Mouse (Mus musculus): ENCODE data around the gene 1700018B08Rik. TPM values are rescaled to one million over a fixed set of nuclear protein-coding genes. Genes with fewer than 3 reads are reported as not detected.
A peak's percentile ranks its signal among the peaks of the same experiment; 100 is the strongest.

The 1700018B08Rik gene
- not detected in 2 replicates for total RNA-seq (2021)
- long read RNA-seq, experiment 1 = 0 reads
- long read RNA-seq, experiment 2 = 0 reads

DNA sequence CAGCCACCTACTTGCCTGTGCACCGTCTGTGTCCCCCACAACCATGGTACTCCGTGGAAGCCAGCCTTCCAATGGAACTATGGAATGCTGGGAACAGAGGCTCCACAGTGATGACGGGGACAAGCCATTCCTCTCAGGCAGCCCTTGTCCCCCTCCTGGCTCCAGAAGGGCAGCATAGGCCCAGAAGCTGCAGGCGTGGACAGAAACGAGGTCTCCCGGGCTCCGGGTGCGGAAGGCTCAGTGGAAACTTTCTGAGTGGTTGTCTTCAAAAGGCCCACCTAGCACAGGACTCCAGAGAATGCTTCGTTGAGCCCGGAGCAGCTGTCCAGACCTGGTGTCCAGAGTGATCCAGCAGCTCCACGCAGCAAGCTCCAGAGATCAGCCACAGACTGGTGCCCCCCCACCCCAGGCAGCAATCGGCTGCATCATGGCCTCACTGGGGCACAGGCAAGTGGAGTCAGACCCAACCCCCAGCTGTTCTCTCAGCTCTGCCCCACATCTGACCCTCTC is at the start of gene 1700018B08Rik:
TSS of gene 1700018B08Rik (minus strand) at position 45 of the 510 bp plus-strand sequence.
- DNase-seq = no peak

DNA sequence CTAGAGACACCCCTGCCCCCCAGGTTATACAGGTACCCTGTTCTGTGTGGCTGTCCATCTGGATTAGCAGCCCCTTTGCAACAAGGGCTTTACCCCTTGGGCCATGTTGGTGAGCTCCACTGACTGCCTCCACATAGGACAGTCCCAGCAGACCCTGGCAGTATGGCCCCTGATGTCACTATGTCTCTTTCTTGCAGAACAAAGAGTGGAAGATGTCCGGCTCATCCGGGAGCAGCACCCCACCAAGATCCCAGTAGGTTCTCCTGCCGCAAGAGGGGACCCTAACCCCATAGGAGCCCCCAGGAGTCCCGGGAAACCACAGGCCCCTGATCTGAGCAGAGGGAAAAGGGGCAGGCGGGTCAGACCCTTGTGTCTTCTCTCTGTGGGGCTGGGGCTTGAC is 49.2 kb upstream of the 1700018B08Rik start:
- DNase-seq = no peak

DNA sequence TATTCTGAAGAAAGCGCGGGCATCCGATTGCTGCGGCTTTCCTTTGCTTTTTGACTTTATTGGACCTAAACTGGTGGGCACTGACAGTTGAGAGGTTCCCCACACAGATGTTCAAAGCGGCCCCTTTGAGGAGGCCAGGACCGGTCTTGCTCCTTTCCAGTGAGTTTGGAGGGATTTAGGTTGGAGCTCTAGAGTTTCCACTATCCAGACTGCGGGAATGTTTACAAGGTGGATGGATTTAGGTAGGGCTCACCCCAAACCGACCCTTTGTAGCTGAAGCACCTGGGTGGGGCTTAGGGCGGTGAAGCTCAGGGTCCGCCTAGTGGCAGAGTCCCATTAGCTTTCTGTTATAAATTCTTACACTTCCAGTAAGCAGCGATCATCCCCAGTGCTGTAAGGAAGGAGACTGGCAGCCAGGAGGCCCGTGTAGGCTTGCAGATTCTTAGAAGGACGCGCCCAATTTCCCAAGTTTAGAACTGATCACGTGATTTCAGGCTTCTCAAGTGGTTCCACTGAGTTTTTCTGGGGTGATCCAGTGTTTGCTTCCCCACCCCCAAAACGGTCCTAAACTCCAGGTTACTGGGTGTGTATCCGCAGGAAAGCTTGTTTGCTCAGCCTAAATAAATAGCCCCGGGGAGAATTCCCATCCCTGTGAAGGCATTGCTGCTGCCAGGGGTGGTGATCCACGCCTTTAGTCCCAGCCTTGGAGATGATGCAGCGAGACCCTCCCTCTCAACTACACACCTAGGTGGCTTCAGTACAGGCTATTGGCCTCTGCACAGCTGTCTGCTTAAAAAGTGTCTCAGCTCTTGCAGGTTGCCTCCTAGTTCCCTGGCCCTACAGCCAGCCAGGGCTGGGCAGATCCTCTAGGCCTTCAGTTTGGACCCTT is 47.3 kb upstream of the 1700018B08Rik start:
- DNase-seq = no peak

DNA sequence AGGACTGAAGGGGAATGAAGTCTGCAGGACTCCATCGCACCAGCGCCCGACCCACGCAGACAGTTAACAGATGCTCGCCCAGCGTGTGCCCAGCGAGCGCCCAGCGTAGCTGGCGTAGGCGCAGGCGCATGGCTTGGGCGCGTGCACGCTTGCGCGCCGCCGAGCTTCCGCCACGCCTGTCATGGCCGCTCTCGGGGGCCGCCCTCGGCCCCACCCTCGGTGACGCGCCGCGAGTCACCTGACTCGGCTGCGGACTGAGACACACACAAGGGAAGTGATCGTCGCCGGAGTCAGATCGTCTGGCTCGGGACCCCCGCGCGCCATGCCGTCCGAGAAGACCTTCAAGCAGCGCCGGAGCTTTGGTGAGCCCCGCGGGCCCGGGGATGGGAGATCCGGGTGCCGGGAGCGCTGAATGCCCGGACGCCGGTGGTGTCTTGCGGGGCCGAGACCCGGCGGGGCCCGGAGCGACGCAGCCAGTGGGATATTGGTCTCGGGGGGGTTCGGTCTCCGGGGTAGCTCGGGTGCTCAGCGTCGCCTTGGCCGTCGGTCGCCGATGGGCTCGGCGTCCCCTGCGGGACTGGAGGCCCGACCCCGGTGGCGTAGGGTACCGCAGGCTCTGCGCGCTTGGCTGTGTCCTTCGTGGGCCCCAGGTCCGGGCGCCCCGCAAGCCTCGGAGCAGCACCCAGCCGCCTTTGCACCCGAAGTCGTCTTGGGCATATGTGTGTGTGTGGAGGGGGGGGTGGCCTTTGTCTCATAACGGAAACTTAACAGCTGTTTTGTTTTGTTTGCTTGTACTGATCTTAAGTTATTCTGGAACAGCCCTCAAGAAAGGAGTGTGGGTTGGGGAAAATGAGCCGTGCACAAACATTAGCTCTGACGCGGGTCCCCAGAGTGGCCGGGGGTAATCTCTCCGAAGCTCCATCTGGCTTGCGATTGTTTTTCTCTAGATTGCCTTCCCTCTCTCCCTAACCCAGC is 46.4 kb upstream of the 1700018B08Rik start, which contains the start of gene Map1lc3b:
TSS of gene Map1lc3b (plus strand) at position 159 of the 975 bp plus-strand sequence.
- DNase-seq = peak; percentile 97

DNA sequence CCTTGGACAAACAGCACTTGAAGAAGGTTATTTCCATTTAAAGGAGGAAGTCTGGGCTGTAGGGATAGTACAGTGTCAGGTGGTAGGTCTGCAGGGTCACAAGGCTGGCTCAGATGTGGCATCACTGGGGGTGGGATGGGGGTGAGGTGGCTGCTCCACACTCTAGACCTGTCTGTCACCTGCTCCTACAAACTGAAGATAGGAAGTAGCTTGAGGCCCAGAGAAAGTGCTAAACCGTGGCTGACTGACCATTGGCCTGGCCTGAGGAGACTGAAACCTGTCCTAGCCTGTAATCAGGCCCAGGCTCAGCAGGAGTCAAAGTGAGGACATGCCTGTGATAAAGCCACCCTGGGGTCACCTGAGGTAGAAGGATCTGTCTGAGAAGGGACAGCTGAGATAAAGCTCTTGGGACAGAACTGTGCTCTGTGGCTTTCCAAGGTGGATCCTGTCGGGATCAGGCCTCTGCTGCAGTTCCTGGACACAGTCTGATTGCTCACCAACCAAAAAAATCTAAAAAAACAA is 45.1 kb upstream of the 1700018B08Rik start:
- no peak for DNase-seq

DNA sequence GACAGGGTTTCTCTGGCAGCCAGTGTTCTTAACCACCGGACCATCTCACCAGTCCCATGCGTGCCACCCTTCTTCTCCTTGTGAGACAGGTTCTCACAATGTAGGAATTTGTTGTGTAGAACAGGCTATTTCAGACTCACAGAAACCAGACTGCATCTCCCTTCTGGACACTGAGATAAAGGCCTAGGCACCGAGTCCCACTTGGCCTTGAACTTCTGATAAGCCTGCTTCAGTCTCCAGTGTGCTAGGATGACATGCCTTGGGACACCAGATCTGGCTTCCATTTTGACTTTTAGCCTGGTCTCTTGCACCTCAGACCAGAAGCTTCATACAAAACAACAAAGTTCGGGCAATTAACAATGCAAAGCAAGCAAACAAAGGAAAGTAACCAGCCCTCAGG is 44.6 kb upstream of the 1700018B08Rik start:
- DNase-seq = no peak

DNA sequence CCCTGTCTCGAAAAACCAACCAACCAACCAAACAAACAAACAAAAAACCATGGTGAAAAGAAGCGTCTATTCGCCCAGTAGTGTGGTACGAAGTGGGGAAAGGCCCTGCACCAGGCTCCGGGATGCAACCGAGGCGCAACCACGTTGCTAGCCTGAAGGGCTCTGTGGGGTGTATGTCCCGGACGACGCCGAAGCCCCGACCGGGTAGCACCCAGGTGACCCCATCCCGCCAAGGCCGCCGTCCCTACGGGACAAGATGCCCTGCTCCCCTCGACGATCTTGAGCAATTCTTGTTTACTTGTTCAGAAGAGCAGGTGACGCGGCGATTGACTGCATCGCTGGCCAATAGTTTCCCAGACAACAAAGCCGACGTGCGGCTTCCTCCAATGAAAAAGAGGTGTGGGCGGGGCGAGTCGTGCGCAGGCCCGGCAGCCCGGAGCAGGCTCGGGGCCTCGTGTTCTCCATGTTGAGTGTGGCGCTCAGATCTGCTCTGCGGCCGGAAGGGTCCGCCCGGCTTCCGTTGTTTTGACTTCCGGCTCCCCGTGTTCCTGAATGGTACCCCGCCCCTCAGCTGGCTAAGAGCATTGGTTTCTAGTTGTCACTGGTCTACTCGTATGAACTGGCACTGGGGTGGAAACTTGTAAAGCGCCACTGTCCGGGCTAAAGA is 41.2 kb upstream of the 1700018B08Rik start:
- DNase-seq = peak; percentile 100

DNA sequence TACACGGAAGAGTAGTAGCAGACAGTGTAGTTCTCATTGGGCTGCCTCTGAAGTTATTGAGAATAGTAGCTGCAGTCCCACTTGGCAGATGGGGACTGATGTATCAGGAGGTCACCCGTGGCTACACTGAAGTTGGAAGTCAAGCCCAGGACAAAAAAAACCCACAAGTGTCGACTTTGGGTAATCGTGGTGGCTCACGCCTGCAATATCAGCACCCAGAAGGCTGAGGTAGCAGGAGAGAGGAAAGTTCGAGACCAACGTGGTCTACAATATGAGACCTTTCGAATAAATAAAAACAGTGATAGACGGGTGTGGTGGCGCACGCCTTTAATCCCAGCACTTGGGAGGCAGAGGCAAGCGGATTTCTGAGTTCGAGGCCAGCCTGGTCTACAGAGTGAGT is 40.6 kb upstream of the 1700018B08Rik start:
- DNase-seq = no peak

DNA sequence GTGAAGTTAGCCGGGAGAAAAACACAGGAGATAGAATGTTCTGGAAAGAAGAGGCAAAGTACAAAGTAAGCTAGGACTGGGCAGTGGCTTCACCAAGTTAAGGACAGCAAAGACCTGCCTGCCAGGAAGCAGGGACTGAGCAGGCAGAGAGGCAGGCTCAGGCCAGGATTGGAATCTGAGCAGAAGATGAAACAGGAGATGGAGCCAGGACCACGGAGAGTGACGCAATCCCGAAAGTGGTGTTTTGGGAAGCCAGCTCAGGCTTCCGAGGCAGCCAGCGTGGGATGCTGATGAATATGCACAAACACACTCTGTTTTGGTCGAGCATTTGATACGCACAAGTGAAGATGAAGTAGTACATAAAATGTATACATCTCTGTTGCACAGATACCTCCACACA is 39.5 kb upstream of the 1700018B08Rik start:
- DNase-seq = no peak

DNA sequence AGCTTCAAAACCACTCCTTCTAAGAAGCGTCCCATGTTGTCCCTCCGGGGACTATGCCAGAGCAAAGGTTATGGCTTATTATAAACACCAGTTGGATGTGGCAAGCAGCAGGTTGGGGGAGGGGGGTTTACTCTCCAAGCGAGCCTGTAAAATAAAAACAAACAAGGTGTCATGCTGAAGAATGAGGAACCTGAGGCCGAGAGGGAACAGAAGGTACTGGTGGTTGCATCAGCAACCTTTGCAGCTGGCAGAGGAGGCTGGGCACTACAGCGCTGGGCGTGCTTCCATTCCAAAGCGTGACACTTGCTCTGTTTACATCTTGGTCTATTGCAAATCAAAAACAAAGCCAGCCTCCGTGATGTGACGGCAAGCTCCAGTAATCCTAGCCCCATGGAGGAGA is 36.3 kb upstream of the 1700018B08Rik start:
- DNase-seq = no peak

DNA sequence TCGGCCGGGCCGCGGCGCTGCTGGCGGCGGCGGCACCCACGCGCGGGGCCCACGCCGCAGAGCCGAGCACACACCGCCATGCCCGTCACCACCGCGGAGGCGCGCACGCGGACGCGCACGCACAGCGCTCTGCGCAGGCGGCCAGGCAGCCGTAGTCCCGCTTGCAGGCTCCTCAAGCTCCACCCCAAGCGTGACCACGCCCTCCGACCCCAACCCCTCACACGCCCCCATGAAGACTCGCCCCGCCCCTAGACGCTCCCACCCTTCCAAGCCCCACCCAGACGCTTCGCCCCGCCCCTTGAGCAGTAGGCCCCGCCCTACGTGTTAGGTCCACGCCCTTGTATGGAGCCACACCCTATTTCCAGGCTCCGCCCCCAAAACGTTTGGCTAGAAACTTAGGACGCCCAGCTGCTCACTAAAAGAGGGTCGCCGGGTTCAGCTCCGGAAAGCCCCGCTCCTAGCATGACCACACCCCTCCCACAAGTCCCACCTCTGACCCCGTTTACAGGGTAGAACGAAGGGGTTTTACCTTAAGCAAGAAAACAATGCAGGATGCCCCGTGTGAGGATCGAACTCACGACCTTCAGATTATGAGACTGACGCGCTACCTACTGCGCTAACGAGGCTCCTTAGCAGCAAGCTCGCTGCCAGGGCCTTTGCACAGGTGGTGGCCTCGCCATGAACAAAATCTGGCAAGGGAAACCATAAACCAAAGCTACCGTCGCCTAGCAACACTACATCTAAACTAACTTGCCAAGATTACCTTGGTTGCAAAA is 34.7 kb upstream of the 1700018B08Rik start, which contains the start of gene Fbxo31:
TSS of gene Fbxo31 (minus strand) at position 131 of the 776 bp plus-strand sequence.
- DNase-seq = peak; percentile 98

DNA sequence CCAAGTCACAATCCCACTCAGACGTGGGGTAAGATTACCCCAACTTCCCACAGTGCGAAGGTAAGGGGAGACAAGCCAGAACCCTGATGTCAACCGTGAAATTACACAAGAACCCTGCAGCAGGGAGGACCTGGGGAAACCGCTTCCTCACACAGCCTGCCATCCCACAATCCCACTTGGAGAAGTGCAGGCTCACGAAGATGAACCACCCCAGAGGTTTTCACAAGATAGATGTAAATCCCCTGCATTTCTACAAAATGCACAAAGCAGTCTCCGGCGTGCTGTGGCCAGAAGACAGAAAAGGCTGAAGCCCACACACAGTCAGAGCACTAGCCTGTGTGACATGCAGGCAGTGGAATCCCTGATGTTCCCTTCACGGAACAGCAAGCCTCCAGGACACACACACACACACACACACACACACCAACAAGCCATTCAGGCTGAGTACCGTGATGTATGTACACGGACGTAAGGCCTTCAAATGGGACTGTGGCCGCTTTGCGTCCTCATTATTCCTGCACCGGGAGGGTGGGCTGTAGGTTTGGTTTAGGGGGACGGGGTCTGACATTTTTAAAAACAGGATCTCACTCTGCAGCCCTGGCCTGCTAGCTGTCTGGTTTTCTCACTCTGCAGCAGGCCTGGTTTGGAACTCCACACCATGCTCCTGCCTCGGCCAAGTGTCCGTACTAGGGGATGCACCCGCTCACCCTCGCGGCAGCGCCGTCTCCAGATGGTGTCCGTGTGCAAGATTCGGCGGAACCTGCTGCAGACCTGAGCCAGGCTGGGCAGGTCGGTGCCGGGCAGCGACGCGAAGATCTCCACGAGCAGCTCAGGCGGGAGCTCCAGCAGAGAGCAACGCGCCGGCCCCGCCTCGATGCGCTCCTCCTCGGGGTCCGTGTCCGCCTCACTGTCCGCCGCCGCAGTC is 33.9 kb upstream of the 1700018B08Rik start:
- DNase-seq = no peak

DNA sequence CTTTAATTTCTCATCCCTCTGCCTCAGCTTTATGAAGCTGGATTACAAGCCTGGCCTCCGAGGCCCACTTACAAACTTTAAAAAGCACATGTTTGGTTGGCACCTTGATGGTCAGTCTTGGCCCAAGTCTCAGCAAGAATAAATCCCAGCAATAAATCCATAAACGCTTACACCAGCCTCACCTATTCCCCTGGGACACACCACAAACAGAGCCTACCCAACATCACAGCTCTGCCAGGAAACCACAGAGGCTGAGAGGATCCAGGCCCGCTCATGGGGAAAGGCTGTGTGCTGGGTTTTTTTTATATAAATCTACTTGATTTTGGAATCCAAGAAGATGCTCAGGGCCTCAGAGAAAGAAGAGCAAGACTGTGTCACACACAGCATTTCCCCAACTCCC is 31.5 kb upstream of the 1700018B08Rik start:
- DNase-seq = no peak

DNA sequence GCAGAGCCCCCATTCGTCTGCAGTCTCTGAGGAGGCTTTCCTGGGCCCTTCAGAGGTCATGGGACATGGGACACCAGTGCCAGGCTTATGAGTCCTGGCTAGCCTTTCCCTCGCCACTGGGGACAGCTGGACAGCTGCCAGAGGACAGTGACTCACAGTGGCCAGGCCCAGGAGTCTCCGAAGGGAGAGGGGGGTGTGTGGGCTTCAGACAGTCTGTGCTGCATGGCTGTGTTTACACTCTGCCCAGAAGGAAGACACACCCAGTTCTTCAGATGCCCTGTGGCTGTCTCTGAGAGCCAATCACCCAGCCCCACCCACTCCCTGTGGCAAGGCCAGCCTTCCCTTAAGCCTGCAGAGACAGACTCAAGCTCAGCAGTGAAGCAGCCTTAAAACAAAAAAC is 29.2 kb upstream of the 1700018B08Rik start:
- peak; percentile 93 for DNase-seq

DNA sequence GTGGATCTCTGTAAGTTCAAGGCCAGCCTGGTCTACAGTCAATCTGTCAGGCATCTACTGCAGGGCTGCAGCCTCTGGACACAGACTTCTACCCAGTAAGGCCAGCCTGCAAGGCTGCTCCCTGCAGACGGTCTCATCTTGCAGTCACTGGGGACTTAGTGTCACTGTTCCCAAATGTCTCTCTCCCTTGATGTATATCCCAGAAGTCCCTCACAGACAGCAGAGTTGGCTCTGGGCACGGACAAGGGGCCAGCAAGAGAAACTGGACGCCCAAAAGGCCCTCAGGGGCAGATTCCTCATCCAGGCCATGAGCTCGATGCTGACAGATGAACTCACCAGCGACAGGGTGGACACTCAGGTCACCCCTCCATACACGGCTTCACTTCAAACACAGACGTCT is 28.0 kb upstream of the 1700018B08Rik start:
- DNase-seq = no peak

DNA sequence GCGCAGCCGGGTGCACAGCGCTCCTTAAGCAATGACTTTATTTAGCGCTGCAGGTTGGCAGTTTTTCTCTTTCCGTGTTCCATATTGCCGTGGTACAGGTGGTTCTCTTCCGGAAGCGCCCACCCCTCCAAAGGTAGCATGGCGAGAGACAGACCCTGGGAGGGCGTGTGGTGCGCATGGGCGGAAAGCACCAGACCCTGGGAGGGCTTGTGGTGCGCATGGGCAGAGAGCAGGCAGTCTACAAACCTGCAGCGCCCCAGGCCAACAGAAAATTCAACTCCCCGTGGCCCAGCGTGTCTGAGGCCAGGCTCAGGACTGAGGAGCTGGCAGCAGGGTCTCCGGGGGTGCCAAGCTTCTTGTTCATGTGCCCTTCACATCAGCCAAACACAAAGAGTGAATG is 26.7 kb upstream of the 1700018B08Rik start:
- DNase-seq = no peak

DNA sequence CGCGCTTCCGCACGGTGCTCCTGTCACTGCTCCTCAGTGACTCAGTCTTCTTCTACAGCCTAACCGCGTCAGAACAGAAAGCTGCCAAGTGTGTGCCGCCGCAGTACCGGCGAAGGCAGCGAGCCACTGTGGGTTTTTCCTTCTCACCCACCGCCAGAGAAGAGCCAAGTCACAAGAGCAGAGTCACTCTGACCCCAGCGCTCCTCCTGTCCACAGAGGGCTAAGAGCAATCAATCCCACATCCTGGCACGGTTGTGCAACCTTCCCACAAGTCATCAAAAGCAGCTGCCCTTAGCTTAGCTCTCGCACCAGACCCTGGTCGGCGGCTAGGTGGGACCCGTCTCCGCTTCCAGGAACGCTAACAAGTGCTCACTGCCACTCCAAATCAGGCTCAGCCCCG is 26.2 kb upstream of the 1700018B08Rik start:
- DNase-seq = peak; percentile 68

DNA sequence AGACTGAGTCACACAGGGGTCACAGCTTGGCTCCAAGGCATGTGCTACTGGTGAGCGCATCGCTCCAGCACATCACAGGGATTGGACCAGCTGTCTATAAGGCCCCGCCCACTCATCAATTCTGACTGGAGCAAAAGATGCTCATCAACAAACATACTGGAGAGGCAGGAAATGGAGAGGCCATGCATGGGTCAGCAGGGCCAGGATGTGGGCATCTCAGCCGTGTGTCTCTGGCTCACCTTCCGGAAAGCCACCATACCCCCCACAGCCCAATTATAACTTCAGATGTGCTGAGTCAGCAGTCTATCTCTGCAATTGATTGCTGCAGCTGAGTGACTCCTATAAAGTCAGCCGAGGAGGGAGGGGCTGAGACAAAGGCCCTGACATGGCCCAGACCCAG is 24.2 kb upstream of the 1700018B08Rik start:
- DNase-seq = no peak

DNA sequence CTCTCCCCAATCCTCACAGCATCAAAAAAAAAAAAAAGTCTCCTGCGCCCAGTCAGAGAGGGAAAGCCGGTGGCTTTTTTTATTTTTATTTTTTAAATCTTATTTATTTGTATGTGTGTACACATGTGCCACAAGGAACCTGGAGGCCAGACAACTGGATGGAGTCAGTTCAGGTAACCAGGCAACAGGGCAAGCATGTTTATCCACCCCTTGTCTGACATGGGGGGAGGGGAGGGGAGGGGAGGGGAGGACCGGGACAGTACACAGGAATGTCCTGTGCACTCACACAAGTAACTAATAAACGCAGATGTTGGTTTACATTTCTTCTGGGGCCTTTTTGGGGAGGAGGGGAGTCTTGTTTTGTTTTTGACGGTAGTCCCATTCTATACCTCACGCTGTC is 19.6 kb upstream of the 1700018B08Rik start:
- no peak for DNase-seq

DNA sequence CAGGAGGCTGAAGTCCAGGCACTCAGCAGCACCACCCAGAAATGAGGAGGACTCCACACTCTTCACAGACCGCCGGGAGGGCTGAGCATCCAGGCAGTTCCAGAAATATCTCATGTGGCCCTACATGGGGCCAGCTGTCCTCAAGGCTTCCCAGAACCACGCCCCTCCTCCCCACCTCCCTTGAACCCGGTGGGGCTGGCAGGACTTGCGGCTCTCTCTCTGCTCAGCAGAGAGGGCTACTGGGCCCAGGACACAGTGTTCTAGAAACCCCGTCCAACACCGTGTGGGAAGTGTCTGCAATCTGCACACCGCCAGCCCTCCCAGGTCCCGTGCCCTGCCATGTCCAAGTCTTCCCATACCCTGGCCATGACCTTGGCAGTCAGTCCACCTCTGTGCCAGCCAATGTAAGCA is 18.8 kb upstream of the 1700018B08Rik start:
- DNase-seq = peak; percentile 83

All from adrenal gland, postnatal 14 days (tissue).